In genomic region chr17:6128039-6128438, GRCm38 (mm10) we compare ENCODE assay signal across 21 mouse cellular contexts. TPM values are rescaled to one million over a fixed set of nuclear protein-coding genes. Genes with fewer than 3 reads are reported as not detected.
DNase-seq lines count a peak whose midpoint lies in the region; ATAC-seq and TF ChIP-seq lines count a peak whose summit lies in the region.
"Had no signal": no experiment of that assay in that cellular context is flagged by ENCODE, and none has a peak within 500 bp of the region (broad histone marks: within the 10 kb centered on the region; RNA-seq: fewer than 3 reads in every experiment).

No protein-coding gene starts in this region.

- TF ChIP-seq CTCF in CH12.LX (conservative IDR thresholded peaks at IDR 0.05 in 1 of 2, IDR thresholded peaks at IDR 0.05 in 1 of 2; ENCODE audit: low read depth in 2 of 2, low read length in 2 of 2) = no peak

- TF ChIP-seq POLR2A in CH12.LX (IDR thresholded peaks at IDR 0.05; ENCODE audit: low read depth, low read length) = no peak

- no peak for TF ChIP-seq RAD21 in CH12.LX (IDR thresholded peaks at IDR 0.05; ENCODE audit: low read depth, low read length)

- no peak for DNase-seq in heart, postnatal 14 days
- DNase-seq in CH12.LX (ENCODE audit: extremely low read depth) (peak; percentile 61), NIH3T3 (ENCODE audit: low read depth) (peak; percentile 66)
- DNase-seq in cerebellum, postnatal 10 days = no peak
- DNase-seq: adrenal gland, postnatal 10 days; cerebellum, adult 11 months; cerebellum, postnatal 36 days; gastrocnemius, postnatal 25 days; kidney, adult 2 months; kidney, postnatal 10 days; liver, embryonic 13.5 days; lung, embryonic 14.5 days; thymus, postnatal 36 days had no signal

- 0 out of 2 replicates have a peak, but pooled peaks cover 6% of the 10 kb centered on the region for H3K36me3 ChIP-seq in heart, embryonic 11.5 days (ENCODE audit: control insufficient read depth, insufficient read depth, low read length)
- peaks cover 2 to 18% of the 10 kb centered on the region in 2 experiments for H3K36me3 ChIP-seq in CH12.LX (replicated peaks in 1 of 2; ENCODE audit: control insufficient read depth in 1 of 2, insufficient read depth in 1 of 2, low read length in 1 of 2)
- H3K36me3 ChIP-seq in macrophage (ENCODE audit: inconsistent target) = 0 out of 2 replicates have a peak, but pooled peaks cover 14% of the 10 kb centered on the region
- peaks cover 2% of the 10 kb centered on the region; the same call in 1 of the 2 replicates for H3K36me3 ChIP-seq in forebrain, embryonic 16.5 days (ENCODE audit: control insufficient read depth, insufficient read depth)
- H3K36me3 ChIP-seq: liver, embryonic 13.5 days had no signal

- H3K27me3 ChIP-seq in heart, embryonic 11.5 days (ENCODE audit: control insufficient read depth, insufficient read depth, low read length) = no peaks in the 10 kb centered on the region
- H3K27me3 ChIP-seq in CH12.LX (replicated peaks) = no peaks in the 10 kb centered on the region
- no peaks in the 10 kb centered on the region for H3K27me3 ChIP-seq in forebrain, embryonic 16.5 days (replicated peaks; ENCODE audit: control insufficient read depth, insufficient read depth, low read length)
- H3K27me3 ChIP-seq: forebrain, embryonic 13.5 days; limb, embryonic 13.5 days; liver, embryonic 13.5 days; midbrain, embryonic 12.5 days; neural tube, embryonic 12.5 days had no signal

- H3K9ac ChIP-seq in heart, embryonic 11.5 days (ENCODE audit: low read depth, low read length) = no peak overlapping the region
- H3K9ac ChIP-seq in CH12.LX (ENCODE audit: insufficient read depth, low read depth) = peak overlapping the region; percentile 60
- no peak overlapping the region for H3K9ac ChIP-seq in forebrain, embryonic 16.5 days (replicated peaks; ENCODE audit: low read depth, low read length)
- H3K9ac ChIP-seq: forebrain, embryonic 13.5 days; limb, embryonic 13.5 days; liver, embryonic 13.5 days; lung, embryonic 14.5 days; midbrain, embryonic 12.5 days; neural tube, embryonic 12.5 days had no signal

- peak overlapping the region; percentile 41; the same call in 1 of the 2 replicates for H3K27ac ChIP-seq in heart, embryonic 11.5 days (ENCODE audit: low read depth, low read length)
- H3K27ac ChIP-seq in CH12.LX (ENCODE audit: insufficient read depth, low read depth) (peak overlapping the region; percentile 56), macrophage (0 out of 2 replicates have a peak overlapping the region, but pooled peaks have one; percentile 2)
- H3K27ac ChIP-seq in forebrain, embryonic 16.5 days (ENCODE audit: low read length) = no peak overlapping the region
- H3K27ac ChIP-seq: forebrain, embryonic 13.5 days; limb, embryonic 13.5 days; liver, embryonic 13.5 days; midbrain, embryonic 12.5 days; neural tube, embryonic 12.5 days had no signal

- no peak overlapping the region for H3K4me2 ChIP-seq in heart, embryonic 11.5 days
- H3K4me2 ChIP-seq in CH12.LX (ENCODE audit: insufficient read depth, low read depth, poor library complexity, severe bottlenecking) = peak overlapping the region; percentile 62
- no peak overlapping the region for H3K4me2 ChIP-seq in forebrain, embryonic 16.5 days (ENCODE audit: low read length)
- H3K4me2 ChIP-seq: forebrain, embryonic 13.5 days; limb, embryonic 13.5 days; liver, embryonic 13.5 days; lung, embryonic 14.5 days; midbrain, embryonic 12.5 days; neural tube, embryonic 12.5 days had no signal

- TF ChIP-seq EP300 in CH12.LX (IDR thresholded peaks at IDR 0.05; ENCODE audit: low read length) = peak; percentile 55

- dilution Hi-C loops in CH12.LX (cut with MboI; ENCODE audit: extremely low pct_ligation_motif_present, extremely low pct_unique_long_range_greater_than_20kb, low sequenced_read_pairs) = no loop called here

- H3K79me2 ChIP-seq in CH12.LX (replicated peaks; ENCODE audit: control insufficient read depth, extremely low read depth, insufficient read depth, poor library complexity, severe bottlenecking) = no peaks in the 10 kb centered on the region
- no peaks in the 10 kb centered on the region for H3K79me2 ChIP-seq in macrophage (ENCODE audit: inconsistent target)

- no peak for ATAC-seq in heart, embryonic 11.5 days (replicated peaks; ENCODE audit: insufficient number of reproducible peaks, low FRiP score, low TSS enrichment)
- ATAC-seq in forebrain, embryonic 16.5 days = no peak
- ATAC-seq: forebrain, embryonic 13.5 days had no signal

- intact Hi-C loops in heart, postnatal 14 days (cut with DNase I) = no loop called here

- 18% methylated on average over 3 of the region's 3 CpGs for WGBS in heart, embryonic 11.5 days (ENCODE audit: insufficient replicate concordance)
- WGBS in macrophage (ENCODE audit: missing documents) = 91% methylated on average over 3 of the region's 3 CpGs
- 70% methylated on average over 3 of the region's 3 CpGs for WGBS in forebrain, embryonic 16.5 days

- H3K4me3 ChIP-seq in heart, embryonic 11.5 days (ENCODE audit: low read depth, low read length) = no peak overlapping the region
- H3K4me3 ChIP-seq in CH12.LX (replicated peaks in 1 of 3; ENCODE audit: low read depth in 2 of 3, low read length in 2 of 3, poor library complexity in 1 of 3) = no peak overlapping the region
- no peak overlapping the region for H3K4me3 ChIP-seq in macrophage (ENCODE audit: inconsistent target)
- no peak overlapping the region for H3K4me3 ChIP-seq in forebrain, embryonic 16.5 days (replicated peaks; ENCODE audit: low read length)
- H3K4me3 ChIP-seq: erythroblast, embryonic 14.5 days; forebrain, embryonic 13.5 days; limb, embryonic 13.5 days; liver, embryonic 13.5 days; midbrain, embryonic 12.5 days; neural tube, embryonic 12.5 days had no signal

- H3K9me3 ChIP-seq in heart, embryonic 11.5 days (replicated peaks; ENCODE audit: control insufficient read depth, low read length) = no peaks in the 10 kb centered on the region
- no peaks in the 10 kb centered on the region for H3K9me3 ChIP-seq in CH12.LX (replicated peaks; ENCODE audit: low read length)
- no peaks in the 10 kb centered on the region for H3K9me3 ChIP-seq in forebrain, embryonic 16.5 days (ENCODE audit: control insufficient read depth, low read length)
- H3K9me3 ChIP-seq: forebrain, embryonic 13.5 days; limb, embryonic 13.5 days; liver, embryonic 13.5 days; midbrain, embryonic 12.5 days; neural tube, embryonic 12.5 days had no signal

- peaks cover 6% of the 10 kb centered on the region for H3K4me1 ChIP-seq in heart, embryonic 11.5 days (ENCODE audit: control insufficient read depth, insufficient read depth, low read length)
- peaks cover 20 to 47% of the 10 kb centered on the region in 2 experiments for H3K4me1 ChIP-seq in CH12.LX (ENCODE audit: control insufficient read depth in 1 of 2, insufficient read depth in 2 of 2)
- H3K4me1 ChIP-seq in forebrain, embryonic 16.5 days (replicated peaks; ENCODE audit: control insufficient read depth, insufficient read depth, low read length) = no peaks in the 10 kb centered on the region
- H3K4me1 ChIP-seq: forebrain, embryonic 13.5 days; limb, embryonic 13.5 days; liver, embryonic 13.5 days; midbrain, embryonic 12.5 days; neural tube, embryonic 12.5 days had no signal

- in situ Hi-C loops in CH12.LX (cut with MboI; ENCODE audit: low pct_ligation_motif_present, low pct_unique_long_range_greater_than_20kb, low sequenced_read_pairs) = no loop called here

TF ChIP-seq in CH12.LX, 34 proteins besides CTCF, POLR2A, EP300 and RAD21 (continues in another document):
- TF ChIP-seq NELFE (IDR thresholded peaks at IDR 0.05; ENCODE audit: low read depth, low read length) = no peak
- TF ChIP-seq ZC3H11A (IDR thresholded peaks at IDR 0.05; ENCODE audit: low read depth, low read length) = no peak
- TF ChIP-seq MEF2A (IDR thresholded peaks at IDR 0.05; ENCODE audit: borderline replicate concordance, low read depth, low read length) = peak; percentile 55; the same call in 1 of the 2 replicates
- no peak for TF ChIP-seq MXI1 (IDR thresholded peaks at IDR 0.05; ENCODE audit: low read depth, low read length)
- TF ChIP-seq MAZ (IDR thresholded peaks at IDR 0.05; ENCODE audit: low read depth, low read length) = no peak

RNA-seq across cellular contexts. Expression of gene Tulp4, which starts 21.8 kb away (rescaled TPM):
- polyA plus RNA-seq in heart, embryonic 11.5 days (2014; fragmentation: Nextera tagmentation; extraction: Ambion mirVana) = 63.3 and 79.0 TPM in 2 replicates
- total RNA-seq in heart, postnatal 14 days (2021) = 100 to 1,000 TPM; 113 to 115 TPM
- 49.3 and 50.7 TPM in 2 replicates for total RNA-seq in CH12.LX (2012; rRNA removed)
- total RNA-seq in CH12.LX (2014; rRNA removed) = 7.8 TPM in 2 replicates
- 31.7 and 33.6 TPM in 2 replicates for polyA plus RNA-seq in CH12.LX (2012; ENCODE audit: insufficient read length, low read depth)
- total RNA-seq in macrophage (2018; cell fraction: chromatin; rRNA removed) = 100 to 1,000 TPM; 163 to 320 (median 235) TPM
- total RNA-seq in macrophage (2018; cell fraction: cytosol; rRNA removed) = 10 to 100 TPM; 52.4 to 91.7 (median 73.0) TPM
- 100 to 1,000 TPM; 112 to 259 (median 158) TPM for total RNA-seq in macrophage (2018; cell fraction: nucleus; rRNA removed)
- 31.1 to 65.5 TPM (median 44.2 TPM) in 3 replicates for polyA plus RNA-seq in macrophage (2018)
- polyA plus RNA-seq in forebrain, embryonic 16.5 days (2015; fragmentation: Nextera tagmentation; extraction: Ambion mirVana) = 150 and 167 TPM in 2 replicates

RNA-seq across cellular contexts. Expression of gene Gtf2h5, which starts 48.5 kb away (rescaled TPM):
- 138 and 158 TPM in 2 replicates for polyA plus RNA-seq in heart, embryonic 11.5 days (2014; fragmentation: Nextera tagmentation; extraction: Ambion mirVana)
- total RNA-seq in heart, postnatal 14 days (2021) = 10 to 100 TPM; 72.2 to 74.7 TPM
- total RNA-seq in CH12.LX (2012; rRNA removed) (97.8 and 115 TPM in 2 replicates), CH12.LX (2014; rRNA removed) (62.2 and 74.9 TPM in 2 replicates)
- polyA plus RNA-seq in CH12.LX (2012; ENCODE audit: insufficient read length, low read depth) (116 and 117 TPM in 2 replicates), macrophage (2018) (32.2 to 52.2 TPM (median 36.2 TPM) in 3 replicates)
- 10 to 100 TPM in 16 of 26 experiments, 1 to 10 TPM in 10; 3.1 to 25.4 (median 10.4) TPM for total RNA-seq in macrophage (2018; cell fraction: chromatin; rRNA removed)
- total RNA-seq in macrophage (2018; cell fraction: cytosol; rRNA removed) = 10 to 100 TPM; 38.6 to 63.9 (median 51.7) TPM
- 10 to 100 TPM in 23 of 26 experiments, 1 to 10 TPM in 3; 5.7 to 46.1 (median 17.8) TPM for total RNA-seq in macrophage (2018; cell fraction: nucleus; rRNA removed)
- polyA plus RNA-seq in forebrain, embryonic 16.5 days (2015; fragmentation: Nextera tagmentation; extraction: Ambion mirVana) = 203 and 213 TPM in 2 replicates

RNA-seq across cellular contexts. Expression of gene Serac1, which starts 48.5 kb away (rescaled TPM):
- 3.1 and 4.3 TPM in 2 replicates for polyA plus RNA-seq in heart, embryonic 11.5 days (2014; fragmentation: Nextera tagmentation; extraction: Ambion mirVana)
- 1 to 10 TPM; 7.6 to 7.9 TPM for total RNA-seq in heart, postnatal 14 days (2021)
- total RNA-seq in CH12.LX (2012; rRNA removed) (2.1 and 2.9 TPM in 2 replicates), CH12.LX (2014; rRNA removed) (1.9 and 2.2 TPM in 2 replicates)
- polyA plus RNA-seq in CH12.LX (2012; ENCODE audit: insufficient read length, low read depth) (2.4 and 2.9 TPM in 2 replicates), macrophage (2018) (3.6 to 5.3 TPM (median 3.6 TPM) in 3 replicates)
- total RNA-seq in macrophage (2018; cell fraction: chromatin; rRNA removed) = 10 to 100 TPM; 11.4 to 62.4 (median 30.8) TPM
- total RNA-seq in macrophage (2018; cell fraction: cytosol; rRNA removed) = 1 to 10 TPM; 1.8 to 8.1 (median 3.4) TPM
- total RNA-seq in macrophage (2018; cell fraction: nucleus; rRNA removed) = 10 to 100 TPM in 21 of 26 experiments, 1 to 10 TPM in 5; 7.3 to 48.5 (median 17.4) TPM
- polyA plus RNA-seq in forebrain, embryonic 16.5 days (2015; fragmentation: Nextera tagmentation; extraction: Ambion mirVana) = 12.6 and 15.8 TPM in 2 replicates

Comparison
In these comparisons a context has a peak if more than half of its experiments do, and no peak if none do; other contexts are left out.
1. DNase-seq: peak in CH12.LX (single experiment) and NIH3T3 (single experiment); none in heart, postnatal 14 days (0 of 2) and cerebellum, postnatal 10 days (0 of 2).